In genomic region chr6:117405589-117406311, GRCm38 (mm10) we compare ENCODE assay signal across 23 mouse cellular contexts.
DNase-seq lines count a peak whose midpoint lies in the region; ATAC-seq and TF ChIP-seq lines count a peak whose summit lies in the region.
"Had no signal": no experiment of that assay in that cellular context is flagged by ENCODE, and none has a peak within 500 bp of the region (broad histone marks: within the 10 kb centered on the region; RNA-seq: fewer than 3 reads in every experiment).

No protein-coding gene starts in this region.

- ATAC-seq in forebrain, embryonic 13.5 days, result 0 out of 2 replicates have a peak, but pooled peaks have one; percentile 43
- ATAC-seq in forebrain, embryonic 12.5 days (ENCODE audit: low FRiP score), result no peak
- ATAC-seq: CD4-positive, CD25-positive, alpha-beta regulatory T cell, adult 4 months; Patski had no signal

- H3K9ac ChIP-seq in forebrain, embryonic 13.5 days, result no peak overlapping the region
- no peak overlapping the region for H3K9ac ChIP-seq in forebrain, embryonic 12.5 days
- H3K9ac ChIP-seq: liver, embryonic 13.5 days; lung, embryonic 15.5 days; neural tube, embryonic 12.5 days had no signal

- no peaks in the 10 kb centered on the region for H3K9me3 ChIP-seq in forebrain, embryonic 13.5 days (replicated peaks)
- no peaks in the 10 kb centered on the region for H3K9me3 ChIP-seq in forebrain, embryonic 12.5 days
- H3K9me3 ChIP-seq: hindbrain, embryonic 10.5 days; liver, embryonic 13.5 days; lung, embryonic 15.5 days; neural tube, embryonic 12.5 days had no signal

- TF ChIP-seq CTCF in layer of hippocampus, adult 2 months (conservative IDR thresholded peaks at IDR 0.05), result no peak

- WGBS in forebrain, embryonic 13.5 days, result 75% methylated on average over 11 of the region's 11 CpGs
- WGBS in forebrain, embryonic 12.5 days, result 88% methylated on average over 11 of the region's 11 CpGs

- H3K27me3 ChIP-seq in forebrain, embryonic 13.5 days, result no peaks in the 10 kb centered on the region
- H3K27me3 ChIP-seq in forebrain, embryonic 12.5 days, result no peaks in the 10 kb centered on the region
- H3K27me3 ChIP-seq: liver, embryonic 13.5 days; lung, embryonic 15.5 days; Patski had no signal

- no peak for DNase-seq in layer of hippocampus, adult 2 months (ENCODE audit: low spot score in 2 of 2)
- no peak for DNase-seq in layer of hippocampus, postnatal 25 days (ENCODE audit: extremely low spot score in 1 of 2, low spot score in 1 of 2)
- DNase-seq in retina, postnatal 1 day, result peak; percentile 44
- no peak for DNase-seq in retina, embryonic 14.5 days (ENCODE audit: low spot score)
- no peak for DNase-seq in right cerebral cortex, postnatal 36 days (ENCODE audit: low spot score in 2 of 2)
- DNase-seq: cerebellum, postnatal 25 days; embryo, embryonic 11 days; gastrocnemius, adult 2 months; kidney, adult 9 months; kidney, postnatal 25 days; layer of hippocampus, postnatal 36 days; liver, embryonic 13.5 days; lung, postnatal 4 days; spleen, adult 18-20 months; thymus, postnatal 25 days had no signal

- no peak overlapping the region for H3K4me3 ChIP-seq in forebrain, embryonic 13.5 days
- H3K4me3 ChIP-seq in forebrain, embryonic 12.5 days (replicated peaks), result no peak overlapping the region
- H3K4me3 ChIP-seq in layer of hippocampus, adult 2 months, result no peak overlapping the region
- H3K4me3 ChIP-seq: erythroblast, embryonic 14.5 days; gastrocnemius, adult 2 months; hindbrain, embryonic 10.5 days; liver, embryonic 13.5 days; lung, embryonic 15.5 days; neural tube, embryonic 12.5 days had no signal

- H3K36me3 ChIP-seq in forebrain, embryonic 13.5 days (ENCODE audit: poor library complexity, severe bottlenecking), result no peaks in the 10 kb centered on the region
- H3K36me3 ChIP-seq in forebrain, embryonic 12.5 days (replicated peaks), result no peaks in the 10 kb centered on the region
- H3K36me3 ChIP-seq: hindbrain, embryonic 10.5 days; liver, embryonic 13.5 days; lung, embryonic 15.5 days; neural tube, embryonic 12.5 days had no signal

- H3K27ac ChIP-seq in forebrain, embryonic 13.5 days, result no peak overlapping the region
- H3K27ac ChIP-seq in forebrain, embryonic 12.5 days, result no peak overlapping the region
- H3K27ac ChIP-seq in layer of hippocampus, adult 2 months, result 0 out of 2 replicates have a peak overlapping the region, but pooled peaks have one; percentile 33
- H3K27ac ChIP-seq: gastrocnemius, adult 2 months; hindbrain, embryonic 10.5 days; liver, embryonic 13.5 days; lung, embryonic 15.5 days; neural tube, embryonic 12.5 days had no signal

- H3K4me1 ChIP-seq in forebrain, embryonic 13.5 days, result peaks cover 10% of the 10 kb centered on the region; the same call in 1 of the 2 replicates
- peaks cover 6% of the 10 kb centered on the region; the same call in 1 of the 2 replicates for H3K4me1 ChIP-seq in forebrain, embryonic 12.5 days
- H3K4me1 ChIP-seq: liver, embryonic 13.5 days; lung, embryonic 15.5 days had no signal

- H3K4me2 ChIP-seq in forebrain, embryonic 13.5 days, result no peak overlapping the region
- no peak overlapping the region for H3K4me2 ChIP-seq in forebrain, embryonic 12.5 days
- H3K4me2 ChIP-seq: liver, embryonic 13.5 days; lung, embryonic 15.5 days; neural tube, embryonic 12.5 days had no signal
